Mouse (Mus musculus): ENCODE measurements around the gene Phactr4. TPM values are rescaled to one million over a fixed set of nuclear protein-coding genes. Genes with fewer than 3 reads are reported as not detected.

Phactr4 gene
- polyA plus RNA-seq, 1 experiment from 2014 or later, result 7.6 TPM

DNA sequence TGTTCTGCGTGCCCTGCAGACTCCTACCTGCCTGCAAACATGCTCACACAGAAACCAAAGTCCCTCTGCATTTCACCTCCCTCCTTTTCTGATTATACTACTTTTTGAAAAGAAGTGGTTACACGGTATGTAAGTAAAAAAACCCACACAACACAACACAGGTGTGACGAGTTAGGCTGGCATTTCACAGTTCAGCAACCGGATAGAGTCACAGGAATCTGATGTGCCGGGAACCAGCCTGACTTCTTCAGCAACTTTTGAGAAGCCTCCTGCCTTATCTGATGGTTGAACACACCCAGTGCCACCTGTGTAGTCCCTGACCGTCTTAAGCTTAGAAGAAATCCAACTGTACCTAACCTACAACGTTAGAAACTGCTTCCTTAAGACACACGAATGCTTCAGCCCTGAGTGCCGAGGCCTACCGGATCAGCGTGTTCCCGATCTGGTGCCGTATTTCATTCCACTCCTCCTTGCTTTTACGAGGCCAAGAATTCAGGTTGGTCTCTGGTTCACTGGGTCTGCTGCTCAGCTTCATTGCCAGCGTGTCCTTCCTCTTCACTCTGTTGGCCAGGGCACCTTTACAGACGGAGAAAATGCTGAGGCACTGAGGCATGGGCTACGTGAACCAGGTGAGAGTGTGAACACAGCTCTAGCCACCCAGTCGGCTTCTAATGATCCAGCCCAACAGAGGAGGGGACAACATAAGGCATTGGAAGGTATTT is 54.6 kb downstream of the Phactr4 start:
- Histone ChIP-seq H3K4me3 (ENCODE audit: low read depth, low read length) (no peak overlapping the region), H3K36me3 (ENCODE audit: control insufficient read depth, insufficient read depth, low read length) (peaks cover 41% of the 10 kb centered on the region)
- WGBS, result 95% methylated on average over 18 of the region's 18 CpGs

DNA sequence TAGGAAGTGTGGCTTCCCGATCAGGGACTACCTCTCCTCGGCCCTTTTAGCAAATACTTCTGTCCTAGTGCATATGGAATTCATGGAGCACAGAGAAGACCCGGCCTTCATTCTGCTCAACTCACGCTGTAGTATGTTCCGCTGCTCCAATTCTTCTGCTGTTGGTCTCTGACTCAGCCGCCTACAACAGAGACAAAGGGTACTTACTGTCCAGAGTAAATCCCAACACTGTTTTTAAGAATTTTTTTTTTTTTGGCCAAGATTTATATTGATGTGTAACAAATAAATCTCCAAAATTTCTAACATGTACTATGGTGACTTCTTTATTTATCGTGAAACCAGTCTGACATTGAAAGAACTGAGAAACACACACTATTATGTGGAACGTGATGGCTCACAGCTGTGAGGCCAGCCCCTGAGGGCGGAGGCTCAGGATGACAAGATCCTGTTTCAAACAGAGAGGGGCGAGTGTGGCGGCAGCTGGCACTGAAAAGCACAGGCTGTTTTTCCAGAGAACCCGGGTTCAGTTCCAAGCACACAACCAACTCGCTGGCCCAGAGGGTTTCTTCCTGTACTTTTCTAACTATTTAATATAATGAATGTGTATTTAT is 56.7 kb downstream of the Phactr4 start:
- ATAC-seq (ENCODE audit: low read depth), result no peak
- 72% methylated on average over 13 of the region's 13 CpGs for WGBS
- H3K9ac ChIP-seq (replicated peaks; ENCODE audit: low read depth, low read length), result no peak overlapping the region

More for the DNA sequence above, 54.6 kb downstream of the Phactr4 start:
- Histone ChIP-seq H3K4me1 (ENCODE audit: control insufficient read depth, insufficient read depth, low read length) (no peaks in the 10 kb centered on the region), H3K27me3 (ENCODE audit: control insufficient read depth, insufficient read depth, low read length) (no peaks in the 10 kb centered on the region), H3K27ac (ENCODE audit: low read depth, low read length) (no peak overlapping the region), H3K4me2 (ENCODE audit: low read depth, low read length) (no peak overlapping the region), H3K9me3 (ENCODE audit: control insufficient read depth, low read length) (no peaks in the 10 kb centered on the region), H3K9ac (replicated peaks; ENCODE audit: low read depth, low read length) (no peak overlapping the region)
- no peak for ATAC-seq (ENCODE audit: low read depth)

GRCm38 (mm10) chr4:132363487-132363886 is 58.8 kb downstream of the Phactr4 start:
- WGBS, result 97% methylated on average over 11 of the region's 11 CpGs
- H3K4me3 ChIP-seq (ENCODE audit: low read depth, low read length), result no peak overlapping the region
- no peaks in the 10 kb centered on the region for H3K27me3 ChIP-seq (ENCODE audit: control insufficient read depth, insufficient read depth, low read length)
- H3K9me3 ChIP-seq (ENCODE audit: control insufficient read depth, low read length), result no peaks in the 10 kb centered on the region
- H3K9ac ChIP-seq (replicated peaks; ENCODE audit: low read depth, low read length), result no peak overlapping the region
- H3K27ac ChIP-seq (ENCODE audit: low read depth, low read length), result no peak overlapping the region
- no peak for ATAC-seq (ENCODE audit: low read depth)
- peaks cover 20% of the 10 kb centered on the region for H3K36me3 ChIP-seq (ENCODE audit: control insufficient read depth, insufficient read depth, low read length)
- H3K4me1 ChIP-seq (ENCODE audit: control insufficient read depth, insufficient read depth, low read length), result no peaks in the 10 kb centered on the region
- no peak overlapping the region for H3K4me2 ChIP-seq (ENCODE audit: low read depth, low read length)

More for the DNA sequence above, 56.7 kb downstream of the Phactr4 start:
- peaks cover 35% of the 10 kb centered on the region for H3K36me3 ChIP-seq (ENCODE audit: control insufficient read depth, insufficient read depth, low read length)
- H3K4me2 ChIP-seq (ENCODE audit: low read depth, low read length), result no peak overlapping the region
- no peak overlapping the region for H3K27ac ChIP-seq (ENCODE audit: low read depth, low read length)
- no peak overlapping the region for H3K4me3 ChIP-seq (ENCODE audit: low read depth, low read length)
- no peaks in the 10 kb centered on the region for H3K9me3 ChIP-seq (ENCODE audit: control insufficient read depth, low read length)
- no peaks in the 10 kb centered on the region for H3K27me3 ChIP-seq (ENCODE audit: control insufficient read depth, insufficient read depth, low read length)
- H3K4me1 ChIP-seq (ENCODE audit: control insufficient read depth, insufficient read depth, low read length), result no peaks in the 10 kb centered on the region

DNA sequence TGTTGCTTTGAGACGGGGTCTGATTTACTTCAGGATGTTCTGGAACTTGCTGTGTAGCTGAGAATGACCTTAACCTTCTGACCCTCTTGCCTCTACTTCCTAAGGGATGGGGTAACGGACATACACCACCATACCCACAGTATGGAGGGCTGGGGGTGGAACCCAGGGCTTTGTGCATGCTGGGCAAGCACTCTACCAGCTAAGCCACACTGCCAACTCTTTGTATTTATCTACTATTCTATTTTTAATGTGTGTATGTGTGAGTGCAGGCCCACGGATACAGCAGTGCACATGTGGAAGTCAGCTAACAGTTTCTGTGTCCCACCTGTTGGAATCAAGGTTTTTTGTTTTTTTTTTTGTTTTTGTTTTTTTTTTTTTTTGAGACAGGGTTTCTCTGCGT is 62.8 kb downstream of the Phactr4 start:
- H3K4me1 ChIP-seq (ENCODE audit: control insufficient read depth, insufficient read depth, low read length), result no peaks in the 10 kb centered on the region
- H3K4me3 ChIP-seq (ENCODE audit: low read depth, low read length), result no peak overlapping the region
- H3K27ac ChIP-seq (ENCODE audit: low read depth, low read length), result no peak overlapping the region
- peaks cover 10% of the 10 kb centered on the region for H3K36me3 ChIP-seq (ENCODE audit: control insufficient read depth, insufficient read depth, low read length)
- no peak overlapping the region for H3K4me2 ChIP-seq (ENCODE audit: low read depth, low read length)
- no peak overlapping the region for H3K9ac ChIP-seq (replicated peaks; ENCODE audit: low read depth, low read length)
- H3K9me3 ChIP-seq (ENCODE audit: control insufficient read depth, low read length), result no peaks in the 10 kb centered on the region
- no peak for ATAC-seq (ENCODE audit: low read depth)
- 89% methylated on average over 4 of the region's 4 CpGs for WGBS
- no peaks in the 10 kb centered on the region for H3K27me3 ChIP-seq (ENCODE audit: control insufficient read depth, insufficient read depth, low read length)

- Histone ChIP-seq H3K9ac (replicated peaks; ENCODE audit: low read depth, low read length) (no peak overlapping the region), H3K4me1 (ENCODE audit: control insufficient read depth, insufficient read depth, low read length) (peaks cover 10% of the 10 kb centered on the region), H3K27me3 (ENCODE audit: control insufficient read depth, insufficient read depth, low read length) (no peaks in the 10 kb centered on the region; the same call in 1 of the 2 replicates), H3K36me3 (ENCODE audit: control insufficient read depth, insufficient read depth, low read length) (peaks cover 7% of the 10 kb centered on the region), H3K4me2 (ENCODE audit: low read depth, low read length) (no peak overlapping the region), H3K4me3 (ENCODE audit: low read depth, low read length) (no peak overlapping the region), H3K9me3 (ENCODE audit: control insufficient read depth, low read length) (no peaks in the 10 kb centered on the region), H3K27ac (ENCODE audit: low read depth, low read length) (no peak overlapping the region)
- no peak for ATAC-seq (ENCODE audit: low read depth)
- 33% methylated on average over 12 of the region's 12 CpGs for WGBS
These were observed 66.1 kb downstream of the Phactr4 start for GRCm38 (mm10) chr4:132356170-132356569.

DNA sequence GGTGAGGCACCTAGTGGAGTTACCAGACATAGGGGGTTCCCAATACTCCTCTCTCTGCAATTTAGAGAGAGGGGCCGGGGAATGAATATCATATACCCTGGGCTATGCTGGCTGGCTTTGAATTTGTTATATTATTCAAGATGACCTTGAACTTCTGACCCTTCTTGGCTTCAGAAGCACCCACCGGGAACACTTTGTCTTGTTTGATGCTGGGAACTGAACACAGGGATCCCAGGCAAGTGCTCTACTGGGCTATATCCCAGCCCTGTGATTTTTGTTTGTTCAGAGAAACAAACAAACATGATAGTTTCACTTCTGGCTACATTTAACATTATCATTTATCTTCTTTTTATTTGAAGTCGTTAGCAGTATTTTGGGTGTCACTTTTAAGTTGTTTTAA is 66.9 kb downstream of the Phactr4 start:
- Histone ChIP-seq H3K27ac (ENCODE audit: low read depth, low read length) (no peak overlapping the region), H3K36me3 (ENCODE audit: control insufficient read depth, insufficient read depth, low read length) (peaks cover 10% of the 10 kb centered on the region), H3K4me2 (ENCODE audit: low read depth, low read length) (no peak overlapping the region), H3K9ac (replicated peaks; ENCODE audit: low read depth, low read length) (no peak overlapping the region), H3K4me3 (ENCODE audit: low read depth, low read length) (no peak overlapping the region), H3K9me3 (ENCODE audit: control insufficient read depth, low read length) (no peaks in the 10 kb centered on the region), H3K4me1 (ENCODE audit: control insufficient read depth, insufficient read depth, low read length) (peaks cover 10% of the 10 kb centered on the region), H3K27me3 (ENCODE audit: control insufficient read depth, insufficient read depth, low read length) (no peaks in the 10 kb centered on the region; the same call in 1 of the 2 replicates)
- no peak for ATAC-seq (ENCODE audit: low read depth)
- WGBS, result 88% methylated on average over 3 of the region's 3 CpGs

DNA sequence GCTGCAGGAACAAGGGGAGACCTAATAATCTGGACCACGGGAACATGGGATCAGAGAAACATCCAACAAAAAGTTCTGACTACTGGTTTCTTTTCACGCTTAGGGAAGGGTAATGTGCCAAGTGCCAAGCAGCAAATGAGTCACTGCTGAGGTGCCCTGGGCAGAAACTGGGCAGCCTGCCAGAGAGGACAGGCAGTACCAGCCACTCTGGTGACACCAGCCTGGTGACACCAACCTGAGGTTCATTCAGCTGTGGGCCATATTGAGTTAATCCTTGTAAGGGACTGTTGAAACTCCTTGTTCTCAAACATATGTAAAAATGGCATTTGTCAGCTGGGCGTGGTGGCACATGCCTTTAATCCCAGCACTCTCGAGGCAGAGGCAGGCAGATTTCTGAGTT is 67.7 kb downstream of the Phactr4 start:
- Histone ChIP-seq H3K36me3 (ENCODE audit: control insufficient read depth, insufficient read depth, low read length) (peaks cover 10% of the 10 kb centered on the region), H3K9ac (replicated peaks; ENCODE audit: low read depth, low read length) (no peak overlapping the region), H3K4me3 (ENCODE audit: low read depth, low read length) (no peak overlapping the region), H3K27me3 (ENCODE audit: control insufficient read depth, insufficient read depth, low read length) (no peaks in the 10 kb centered on the region; the same call in 1 of the 2 replicates), H3K27ac (ENCODE audit: low read depth, low read length) (no peak overlapping the region), H3K9me3 (ENCODE audit: control insufficient read depth, low read length) (no peaks in the 10 kb centered on the region), H3K4me2 (ENCODE audit: low read depth, low read length) (no peak overlapping the region), H3K4me1 (ENCODE audit: control insufficient read depth, insufficient read depth, low read length) (peaks cover 10% of the 10 kb centered on the region)
- ATAC-seq (ENCODE audit: low read depth), result no peak
- WGBS, result 91% methylated on average over 4 of the region's 4 CpGs

- under 1% methylated on average over 31 of the region's 31 CpGs for WGBS
- Histone ChIP-seq H3K9ac (replicated peaks; ENCODE audit: low read depth, low read length) (peak within 1 kb of the TSS; percentile 74), H3K27me3 (ENCODE audit: control insufficient read depth, insufficient read depth, low read length) (no peaks in the 10 kb centered on the region; the same call in 1 of the 2 replicates), H3K9me3 (ENCODE audit: control insufficient read depth, low read length) (no peaks in the 10 kb centered on the region), H3K27ac (ENCODE audit: low read depth, low read length) (peak within 1 kb of the TSS; percentile 85), H3K4me1 (ENCODE audit: control insufficient read depth, insufficient read depth, low read length) (peaks cover 10% of the 10 kb centered on the region), H3K36me3 (ENCODE audit: control insufficient read depth, insufficient read depth, low read length) (peaks cover 10% of the 10 kb centered on the region; the same call in 1 of the 2 replicates), H3K4me3 (ENCODE audit: low read depth, low read length) (peak within 1 kb of the TSS; percentile 81), H3K4me2 (ENCODE audit: low read depth, low read length) (peak within 1 kb of the TSS; percentile 88)
- peak; percentile 96 for ATAC-seq (ENCODE audit: low read depth)
These were observed 68.8 kb downstream of the Phactr4 start, which contains the start of gene Rcc1 for GRCm38 (mm10) chr4:132353481-132353885. Gene Rcc1 (minus strand): TSS chr4:132353605.

DNA sequence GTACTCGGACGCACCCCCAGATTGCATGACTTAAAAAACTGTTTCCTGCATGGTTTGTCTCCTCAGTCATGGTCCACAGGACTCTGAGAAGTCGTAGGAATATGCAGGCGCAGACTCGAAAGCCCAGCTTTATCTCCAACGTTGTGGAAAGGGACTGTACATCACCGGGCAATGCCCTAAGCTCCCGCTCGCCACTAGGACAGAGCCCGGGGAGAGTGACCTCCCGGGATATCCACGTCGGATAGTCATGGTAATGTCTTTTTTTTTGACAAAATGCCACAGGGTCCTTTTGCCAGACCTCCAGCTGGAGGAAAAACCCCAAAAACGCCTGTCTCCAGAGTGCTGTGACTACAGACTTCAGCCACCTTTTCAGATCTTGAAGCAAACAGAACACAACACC is 69.5 kb downstream of the Phactr4 start:
- Histone ChIP-seq H3K27ac (ENCODE audit: low read depth, low read length) (peak overlapping the region; percentile 85), H3K9me3 (ENCODE audit: control insufficient read depth, low read length) (no peaks in the 10 kb centered on the region), H3K9ac (replicated peaks; ENCODE audit: low read depth, low read length) (peak overlapping the region; percentile 74), H3K27me3 (ENCODE audit: control insufficient read depth, insufficient read depth, low read length) (no peaks in the 10 kb centered on the region; the same call in 1 of the 2 replicates), H3K36me3 (ENCODE audit: control insufficient read depth, insufficient read depth, low read length) (peaks cover 4% of the 10 kb centered on the region; the same call in 1 of the 2 replicates), H3K4me2 (ENCODE audit: low read depth, low read length) (peak overlapping the region; percentile 88), H3K4me3 (ENCODE audit: low read depth, low read length) (peak overlapping the region; percentile 81), H3K4me1 (ENCODE audit: control insufficient read depth, insufficient read depth, low read length) (peaks cover 10% of the 10 kb centered on the region)
- ATAC-seq (ENCODE audit: low read depth), result no peak
- WGBS, result 2% methylated on average over 14 of the region's 14 CpGs
